Mouse (Mus musculus) embryonic fibroblast, embryonic 13.5 days (primary cell): ENCODE results near the gene Tedc2. TPM values are rescaled to one million over a fixed set of nuclear protein-coding genes. Genes with fewer than 3 reads are reported as not detected.
A peak's percentile ranks its signal among the peaks of the same experiment; 100 is the strongest.

Experiments
- H3K27ac ChIP-seq: 2 replicates; pipeline ENCODE4 v1.5.1; 2012; ENCODE audit warnings: low read length, control low read depth, inconsistent platforms; ENCODE audit not compliant: insufficient read depth
- H3K4me1 ChIP-seq: 2 replicates; pipeline ENCODE4 v1.6.1; 2011; ENCODE audit warnings: low read length; ENCODE audit not compliant: control insufficient read depth, insufficient read depth
- H3K4me3 ChIP-seq: 2 replicates; pipeline ENCODE4 v1.5.1; 2011; ENCODE audit warnings: mild to moderate bottlenecking, control low read depth, low read length; ENCODE audit not compliant: insufficient read depth
- CTCF ChIP-seq: IDR thresholded peaks from 2 replicates; pipeline ENCODE4 v1.5.1; 2011; ENCODE audit warnings: mild to moderate bottlenecking, control low read depth, low read length, moderate library complexity, borderline replicate concordance; ENCODE audit not compliant: insufficient read depth
- POLR2A ChIP-seq: IDR thresholded peaks from 2 replicates; pipeline ENCODE4 v1.6.1; 2011; ENCODE audit warnings: low read depth, mild to moderate bottlenecking, control low read depth, low read length, moderate library complexity
- polyA plus RNA-seq: library from polyadenylated mRNA; stranded (reverse); fragments of >200 nt; gene quantifications from 2 replicates; pipeline ENCODE4 v1.2.4, GENCODE M21; 2011; ENCODE audit warnings: low read depth; ENCODE audit not compliant: missing spikeins, insufficient read length

Gene Tedc2
- polyA plus RNA-seq, 1 experiment: 9.2 TPM

DNA sequence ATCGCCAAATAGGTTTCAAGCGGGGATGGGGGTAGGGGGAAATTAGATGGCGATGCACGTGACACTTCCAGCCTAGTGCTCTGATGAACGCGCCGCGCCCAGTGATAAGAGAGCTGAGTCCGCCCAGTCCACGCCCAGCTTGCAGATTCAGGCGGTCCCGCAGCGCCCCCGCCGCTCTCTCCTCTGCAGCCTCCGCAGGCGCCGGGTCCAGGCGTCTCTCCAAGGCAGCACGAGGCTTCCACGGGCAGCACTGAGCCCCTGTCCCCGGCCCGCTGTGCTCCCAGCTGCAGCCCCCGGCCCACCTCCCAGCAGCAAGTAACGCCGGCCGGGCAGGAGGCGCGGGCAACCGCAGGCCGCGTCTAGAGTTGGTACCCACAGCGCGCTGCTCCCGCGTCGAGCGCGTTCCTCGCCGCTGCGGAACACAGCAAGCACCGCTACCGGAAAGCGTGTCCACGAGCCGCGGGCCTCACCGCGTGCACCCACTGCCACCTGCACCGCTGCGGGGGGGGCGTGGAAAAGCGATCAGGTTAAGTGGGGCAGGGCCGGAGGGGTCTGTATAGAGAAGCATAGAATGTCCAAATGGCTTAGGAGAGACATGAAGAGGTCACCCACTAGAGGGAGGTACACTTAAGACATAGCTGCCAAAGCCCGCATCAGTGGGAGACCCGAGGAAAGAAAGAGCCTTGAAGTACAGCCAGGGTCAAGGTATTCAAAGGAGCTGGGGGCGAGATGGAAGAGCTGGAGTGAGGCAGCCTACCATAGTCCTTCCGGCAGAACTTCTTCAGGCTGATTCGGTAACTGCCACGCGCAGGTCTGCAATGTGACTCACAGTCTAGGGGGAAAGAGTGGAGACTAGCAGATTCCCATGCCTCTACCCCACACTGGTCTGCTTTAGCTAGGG is 13.9 kb downstream of the Tedc2 start:
- peaks cover 9% of the 10 kb centered on the region for H3K4me1 ChIP-seq
- 0 out of 2 replicates have a peak overlapping the region, but pooled peaks have one; percentile 1 for H3K4me3 ChIP-seq
- TF ChIP-seq POLR2A (no peak), CTCF (no peak)
- H3K27ac ChIP-seq: no peak overlapping the region

GRCm38 (mm10) chr17:24205908-24206361 is 14.7 kb downstream of the Tedc2 start:
- H3K27ac ChIP-seq: no peak overlapping the region
- H3K4me1 ChIP-seq: peaks cover 9% of the 10 kb centered on the region
- H3K4me3 ChIP-seq: peak overlapping the region; percentile 25
- TF ChIP-seq CTCF (no peak), POLR2A (no peak; the same call in 1 of the 2 replicates)

DNA sequence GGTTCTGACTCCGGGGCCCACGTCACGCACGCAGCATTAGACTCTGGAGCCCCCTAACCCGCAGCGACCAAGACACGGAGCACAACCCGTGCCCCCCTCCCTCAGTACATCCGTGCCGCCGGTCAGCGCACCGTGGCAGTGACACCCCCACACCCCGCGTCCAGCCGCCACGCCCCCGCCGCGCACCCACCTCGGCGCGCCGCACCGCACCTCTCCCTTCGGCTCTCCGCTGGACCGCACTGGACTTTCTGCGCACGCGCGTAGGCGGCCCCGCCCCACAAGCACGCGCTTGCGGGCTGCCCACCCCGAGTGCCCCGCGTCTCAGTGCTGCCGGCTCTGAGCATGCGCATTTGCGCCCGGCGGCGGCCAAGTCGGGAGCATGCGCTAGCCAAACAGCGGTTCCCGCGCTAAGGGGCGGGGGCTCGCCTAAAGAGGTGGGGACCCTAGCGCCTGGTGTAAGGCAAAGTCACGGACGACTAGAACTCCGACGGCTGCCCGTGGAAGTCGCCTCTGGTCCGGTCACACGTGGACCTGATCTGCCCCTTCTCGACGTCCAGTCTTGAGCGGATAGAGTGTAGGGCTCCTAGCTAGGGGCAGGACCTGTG is 15.3 kb downstream of the Tedc2 start, which contains the start of gene Tbc1d24:
TSS of gene Tbc1d24 (minus strand) at position 279 of the 605 bp plus-strand sequence.
- TF ChIP-seq CTCF (no peak), POLR2A (peak; percentile 77)
- peak within 1 kb of the TSS; percentile 69 for H3K4me3 ChIP-seq
- peaks cover 9% of the 10 kb centered on the region for H3K4me1 ChIP-seq
- no peak within 1 kb of the TSS for H3K27ac ChIP-seq

GRCm38 (mm10) chr17:24204846-24205245 is 15.8 kb downstream of the Tedc2 start:
- Histone ChIP-seq H3K4me3 (peak overlapping the region; percentile 69), H3K4me1 (peaks cover 9% of the 10 kb centered on the region), H3K27ac (no peak overlapping the region)
- TF ChIP-seq CTCF (no peak), POLR2A (no peak)

GRCm38 (mm10) chr17:24203611-24204534 is 16.8 kb downstream of the Tedc2 start:
- TF ChIP-seq POLR2A (0 out of 2 replicates have a peak, but pooled peaks have one; percentile 6), CTCF (no peak)
- Histone ChIP-seq H3K4me3 (no peak overlapping the region), H3K4me1 (peaks cover 9% of the 10 kb centered on the region), H3K27ac (no peak overlapping the region)

DNA sequence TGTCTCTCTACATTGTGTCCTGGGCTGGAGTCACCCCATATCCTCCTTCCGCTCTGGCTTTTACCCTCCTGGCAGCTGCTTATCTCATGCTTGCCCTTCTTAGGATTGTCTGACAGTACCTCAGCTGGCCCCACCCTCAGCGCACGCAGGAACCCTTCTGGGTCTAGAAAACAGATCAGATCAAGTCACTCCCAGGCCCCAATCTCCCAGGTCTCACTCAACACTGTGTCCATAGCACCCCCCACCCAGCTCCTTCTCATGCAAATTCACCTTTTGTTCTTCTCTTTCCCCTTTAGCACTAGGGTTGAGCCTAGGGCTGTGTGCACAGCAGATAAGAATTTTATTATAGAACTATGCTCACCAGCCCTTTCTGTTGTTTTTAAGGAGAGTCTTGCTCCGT is 17.6 kb downstream of the Tedc2 start:
- no peak for TF ChIP-seq CTCF
- Histone ChIP-seq H3K4me3 (no peak overlapping the region), H3K27ac (no peak overlapping the region), H3K4me1 (peaks cover 4% of the 10 kb centered on the region)

- H3K4me3 ChIP-seq: no peak overlapping the region
- peaks cover 4% of the 10 kb centered on the region for H3K4me1 ChIP-seq
- TF ChIP-seq POLR2A (no peak), CTCF (no peak)
- no peak overlapping the region for H3K27ac ChIP-seq
These were observed 19.6 kb downstream of the Tedc2 start for GRCm38 (mm10) chr17:24201092-24201491.

GRCm38 (mm10) chr17:24199741-24200140 is 20.9 kb downstream of the Tedc2 start:
- Histone ChIP-seq H3K27ac (no peak overlapping the region), H3K4me1 (peaks cover 3% of the 10 kb centered on the region), H3K4me3 (no peak overlapping the region)
- TF ChIP-seq POLR2A: no peak
- no peak for TF ChIP-seq CTCF

DNA sequence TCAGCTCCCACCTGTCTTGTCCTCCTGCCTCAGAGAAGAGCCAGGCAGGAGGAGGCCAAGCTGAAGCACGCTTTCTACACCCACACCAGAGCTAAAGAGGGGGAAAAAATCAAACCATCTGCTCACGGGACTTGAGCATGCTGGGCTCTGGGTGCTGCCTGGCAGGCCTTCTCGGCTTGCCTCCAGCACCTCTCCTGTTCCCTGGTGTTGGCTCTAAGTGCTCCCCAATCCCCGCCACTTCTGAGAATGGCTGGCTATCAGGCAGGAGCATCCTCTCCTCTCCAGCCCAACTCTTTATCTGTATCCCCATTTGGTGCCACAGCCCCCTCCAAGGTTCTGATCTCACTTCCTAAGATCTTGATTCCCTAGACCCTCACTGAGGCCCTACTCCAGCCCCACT is 21.4 kb downstream of the Tedc2 start:
- no peak for TF ChIP-seq POLR2A
- no peak for TF ChIP-seq CTCF
- no peaks in the 10 kb centered on the region for H3K4me1 ChIP-seq
- H3K27ac ChIP-seq: no peak overlapping the region
- no peak overlapping the region for H3K4me3 ChIP-seq
